Mouse (Mus musculus): ENCODE data around the gene Olfr710. TPM values are rescaled to one million over a fixed set of nuclear protein-coding genes. Genes with fewer than 3 reads are reported as not detected.
"Not testable (repeated sequence)": the region's sequence is repeated elsewhere in the genome, so short reads cannot be mapped to it uniquely, and the experiment has no call there.

The Olfr710 gene
- not detected in 2 replicates for polyA plus RNA-seq (2014; fragmentation: Nextera tagmentation; extraction: Ambion mirVana)

- Histone ChIP-seq H3K27ac (ENCODE audit: low read depth, low read length) (no peak within 1 kb of the TSS), H3K9me3 (ENCODE audit: control insufficient read depth, low read length) (no peaks in the 10 kb centered on the region; the same call in 1 of the 2 replicates), H3K4me1 (replicated peaks; ENCODE audit: control insufficient read depth, insufficient read depth, low read length) (no peaks in the 10 kb centered on the region), H3K4me3 (ENCODE audit: low read depth, low read length) (no peak within 1 kb of the TSS), H3K9ac (ENCODE audit: low read length) (no peak within 1 kb of the TSS), H3K27me3 (ENCODE audit: control insufficient read depth, insufficient read depth, low read length) (no peaks in the 10 kb centered on the region), H3K4me2 (ENCODE audit: low read depth, low read length, severe bottlenecking) (no peak within 1 kb of the TSS), H3K36me3 (ENCODE audit: control insufficient read depth, insufficient read depth, low read length) (no peaks in the 10 kb centered on the region)
- ATAC-seq (replicated peaks; ENCODE audit: low FRiP score): no peak
- WGBS: 75% methylated on average over 3 of the region's 3 CpGs
- DNase-seq (ENCODE audit: low spot score): no peak
Observed at GRCm38 (mm10) chr7:106948212-106948611, at the start of gene Olfr710. Olfr710 (minus strand) TSS chr7:106948312.

- no peak overlapping the region for H3K4me2 ChIP-seq (ENCODE audit: low read depth, low read length, severe bottlenecking)
- no peak for DNase-seq (ENCODE audit: low spot score)
- H3K27me3 ChIP-seq (ENCODE audit: control insufficient read depth, insufficient read depth, low read length): no peaks in the 10 kb centered on the region
- no peak overlapping the region for H3K9ac ChIP-seq (ENCODE audit: low read length)
- WGBS: 86% methylated on average over 3 of the region's 3 CpGs
- H3K4me1 ChIP-seq (replicated peaks; ENCODE audit: control insufficient read depth, insufficient read depth, low read length): no peaks in the 10 kb centered on the region
- no peak for ATAC-seq (replicated peaks; ENCODE audit: low FRiP score)
- H3K4me3 ChIP-seq (ENCODE audit: low read depth, low read length): no peak overlapping the region
- H3K9me3 ChIP-seq (ENCODE audit: control insufficient read depth, low read length): no peaks in the 10 kb centered on the region
- H3K27ac ChIP-seq (ENCODE audit: low read depth, low read length): no peak overlapping the region
- no peaks in the 10 kb centered on the region for H3K36me3 ChIP-seq (ENCODE audit: control insufficient read depth, insufficient read depth, low read length)
Observed at GRCm38 (mm10) chr7:106985236-106985635, 37.1 kb upstream of the Olfr710 start.

- no peak within 1 kb of the TSS for H3K9ac ChIP-seq (ENCODE audit: low read length)
- DNase-seq (ENCODE audit: low spot score): no peak
- no peak for ATAC-seq (replicated peaks; ENCODE audit: low FRiP score)
- H3K27me3 ChIP-seq (ENCODE audit: control insufficient read depth, insufficient read depth, low read length): no peaks in the 10 kb centered on the region
- no peak within 1 kb of the TSS for H3K27ac ChIP-seq (ENCODE audit: low read depth, low read length)
- 68% methylated on average over 1 of the region's 1 CpGs for WGBS
- H3K9me3 ChIP-seq (ENCODE audit: control insufficient read depth, low read length): no peaks in the 10 kb centered on the region
- no peaks in the 10 kb centered on the region for H3K4me1 ChIP-seq (replicated peaks; ENCODE audit: control insufficient read depth, insufficient read depth, low read length)
- no peak within 1 kb of the TSS for H3K4me2 ChIP-seq (ENCODE audit: low read depth, low read length, severe bottlenecking)
- no peaks in the 10 kb centered on the region for H3K36me3 ChIP-seq (ENCODE audit: control insufficient read depth, insufficient read depth, low read length)
- H3K4me3 ChIP-seq (ENCODE audit: low read depth, low read length): no peak within 1 kb of the TSS
Observed at GRCm38 (mm10) chr7:106975353-106975752, 27.2 kb upstream of the Olfr710 start, which contains the start of gene Olfr711. Olfr711 (minus strand) TSS chr7:106975453.

- H3K9ac ChIP-seq (ENCODE audit: low read length); H3K4me1 ChIP-seq (replicated peaks; ENCODE audit: control insufficient read depth, insufficient read depth, low read length); H3K36me3 ChIP-seq (ENCODE audit: control insufficient read depth, insufficient read depth, low read length); H3K27me3 ChIP-seq (ENCODE audit: control insufficient read depth, insufficient read depth, low read length); H3K27ac ChIP-seq (ENCODE audit: low read depth, low read length); H3K4me3 ChIP-seq (ENCODE audit: low read depth, low read length); ATAC-seq (replicated peaks; ENCODE audit: low FRiP score); H3K9me3 ChIP-seq (ENCODE audit: control insufficient read depth, low read length); DNase-seq (ENCODE audit: low spot score); H3K4me2 ChIP-seq (ENCODE audit: low read depth, low read length, severe bottlenecking): not testable (repeated sequence)
Observed at GRCm38 (mm10) chr7:106967503-106967902, 19.4 kb upstream of the Olfr710 start.

GRCm38 (mm10) chr7:106963837-106964236, 15.7 kb upstream of the Olfr710 start, which contains the start of gene Olfr6:
Olfr6 (minus strand) TSS chr7:106963937.
- no peaks in the 10 kb centered on the region for H3K27me3 ChIP-seq (ENCODE audit: control insufficient read depth, insufficient read depth, low read length)
- 98% methylated on average over 1 of the region's 1 CpGs for WGBS
- ATAC-seq (replicated peaks; ENCODE audit: low FRiP score) (no peak), DNase-seq (ENCODE audit: low spot score) (no peak)
- H3K9me3 ChIP-seq (ENCODE audit: control insufficient read depth, low read length): no peaks in the 10 kb centered on the region
- no peak within 1 kb of the TSS for H3K27ac ChIP-seq (ENCODE audit: low read depth, low read length)
- H3K4me2 ChIP-seq (ENCODE audit: low read depth, low read length, severe bottlenecking): no peak within 1 kb of the TSS
- H3K9ac ChIP-seq (ENCODE audit: low read length): no peak within 1 kb of the TSS
- no peak within 1 kb of the TSS for H3K4me3 ChIP-seq (ENCODE audit: low read depth, low read length)
- no peaks in the 10 kb centered on the region for H3K4me1 ChIP-seq (replicated peaks; ENCODE audit: control insufficient read depth, insufficient read depth, low read length)
- H3K36me3 ChIP-seq (ENCODE audit: control insufficient read depth, insufficient read depth, low read length): no peaks in the 10 kb centered on the region

GRCm38 (mm10) chr7:106932119-106932518, 16.0 kb downstream of the Olfr710 start, which contains the start of gene Olfr709-ps1:
Olfr709-ps1 (minus strand) TSS chr7:106932219.
- no peaks in the 10 kb centered on the region for H3K27me3 ChIP-seq (ENCODE audit: control insufficient read depth, insufficient read depth, low read length)
- no peaks in the 10 kb centered on the region for H3K9me3 ChIP-seq (ENCODE audit: control insufficient read depth, low read length)
- ATAC-seq (replicated peaks; ENCODE audit: low FRiP score) (no peak), DNase-seq (ENCODE audit: low spot score) (no peak)
- H3K4me3 ChIP-seq (ENCODE audit: low read depth, low read length): no peak within 1 kb of the TSS
- no peak within 1 kb of the TSS for H3K4me2 ChIP-seq (ENCODE audit: low read depth, low read length, severe bottlenecking)
- no peaks in the 10 kb centered on the region for H3K36me3 ChIP-seq (ENCODE audit: control insufficient read depth, insufficient read depth, low read length)
- no peak within 1 kb of the TSS for H3K27ac ChIP-seq (ENCODE audit: low read depth, low read length)
- H3K9ac ChIP-seq (ENCODE audit: low read length): no peak within 1 kb of the TSS
- H3K4me1 ChIP-seq (replicated peaks; ENCODE audit: control insufficient read depth, insufficient read depth, low read length): no peaks in the 10 kb centered on the region

GRCm38 (mm10) chr7:106920961-106921360, 27.2 kb downstream of the Olfr710 start:
- H3K4me3 ChIP-seq (ENCODE audit: low read depth, low read length); H3K27me3 ChIP-seq (ENCODE audit: control insufficient read depth, insufficient read depth, low read length); H3K27ac ChIP-seq (ENCODE audit: low read depth, low read length); ATAC-seq (replicated peaks; ENCODE audit: low FRiP score); H3K9me3 ChIP-seq (ENCODE audit: control insufficient read depth, low read length); DNase-seq (ENCODE audit: low spot score); H3K4me2 ChIP-seq (ENCODE audit: low read depth, low read length, severe bottlenecking); H3K36me3 ChIP-seq (ENCODE audit: control insufficient read depth, insufficient read depth, low read length); H3K4me1 ChIP-seq (replicated peaks; ENCODE audit: control insufficient read depth, insufficient read depth, low read length); H3K9ac ChIP-seq (ENCODE audit: low read length): not testable (repeated sequence)
- WGBS: 89% methylated on average over 2 of the region's 7 CpGs

GRCm38 (mm10) chr7:106907676-106908075, 40.4 kb downstream of the Olfr710 start, which contains the start of gene Olfr1532-ps1:
Olfr1532-ps1 (plus strand) TSS chr7:106908001.
- 57% methylated on average over 2 of the region's 2 CpGs for WGBS
- no peak within 1 kb of the TSS for H3K4me3 ChIP-seq (ENCODE audit: low read depth, low read length)
- no peaks in the 10 kb centered on the region for H3K36me3 ChIP-seq (ENCODE audit: control insufficient read depth, insufficient read depth, low read length)
- no peak within 1 kb of the TSS for H3K4me2 ChIP-seq (ENCODE audit: low read depth, low read length, severe bottlenecking)
- no peak within 1 kb of the TSS for H3K27ac ChIP-seq (ENCODE audit: low read depth, low read length)
- H3K9me3 ChIP-seq (ENCODE audit: control insufficient read depth, low read length): no peaks in the 10 kb centered on the region
- ATAC-seq (replicated peaks; ENCODE audit: low FRiP score) (no peak), DNase-seq (ENCODE audit: low spot score) (no peak)
- H3K27me3 ChIP-seq (ENCODE audit: control insufficient read depth, insufficient read depth, low read length): no peaks in the 10 kb centered on the region
- H3K4me1 ChIP-seq (replicated peaks; ENCODE audit: control insufficient read depth, insufficient read depth, low read length): no peaks in the 10 kb centered on the region
- H3K9ac ChIP-seq (ENCODE audit: low read length): no peak within 1 kb of the TSS

GRCm38 (mm10) chr7:106901141-106901540, 47.0 kb downstream of the Olfr710 start, which contains the start of gene Olfr707:
Olfr707 (minus strand) TSS chr7:106901241.
- not testable (repeated sequence) for H3K4me1 ChIP-seq (replicated peaks; ENCODE audit: control insufficient read depth, insufficient read depth, low read length); H3K36me3 ChIP-seq (ENCODE audit: control insufficient read depth, insufficient read depth, low read length); H3K9ac ChIP-seq (ENCODE audit: low read length); ATAC-seq (replicated peaks; ENCODE audit: low FRiP score); H3K27ac ChIP-seq (ENCODE audit: low read depth, low read length); DNase-seq (ENCODE audit: low spot score); H3K9me3 ChIP-seq (ENCODE audit: control insufficient read depth, low read length); H3K4me3 ChIP-seq (ENCODE audit: low read depth, low read length); H3K4me2 ChIP-seq (ENCODE audit: low read depth, low read length, severe bottlenecking); H3K27me3 ChIP-seq (ENCODE audit: control insufficient read depth, insufficient read depth, low read length)
- WGBS: 84% methylated on average over 3 of the region's 3 CpGs

All from forebrain, embryonic 11.5 days (tissue).